Mouse (Mus musculus) neural tube, embryonic 15.5 days (tissue): ENCODE measurements around the gene Tes3-ps. TPM values are rescaled to one million over a fixed set of nuclear protein-coding genes. Genes with fewer than 3 reads are reported as not detected.

Source experiments
- ATAC-seq: fragments of 200-750 bp; cut with Nextera tagmentation; 2 replicates; pipeline ENCODE4 v1.8.0; 2017; ENCODE audit warnings: mild to moderate bottlenecking, moderate TSS enrichment, moderate library complexity; ENCODE audit not compliant: low FRiP score
- H3K27ac ChIP-seq: fragments of 300-500 bp; sonication (generic); replicated peaks from 2 replicates; pipeline ENCODE4 v1.5.1; 2015; ENCODE audit warnings: mild to moderate bottlenecking, inconsistent platforms
- H3K27me3 ChIP-seq: fragments of 300-500 bp; sonication (generic); replicated peaks from 2 replicates; pipeline ENCODE4 v1.6.1; 2015; ENCODE audit warnings: inconsistent platforms
- H3K36me3 ChIP-seq: fragments of 300-500 bp; sonication (generic); 2 replicates; pipeline ENCODE4 v1.6.1; 2015; ENCODE audit warnings: inconsistent platforms
- H3K4me1 ChIP-seq: fragments of 300-500 bp; sonication (generic); 2 replicates; pipeline ENCODE4 v1.6.1; 2015; ENCODE audit warnings: inconsistent platforms
- H3K4me2 ChIP-seq: fragments of 300-500 bp; sonication (generic); 2 replicates; pipeline ENCODE4 v1.6.1; 2015; ENCODE audit warnings: inconsistent platforms, mild to moderate bottlenecking, moderate library complexity
- H3K4me3 ChIP-seq: fragments of 300-500 bp; sonication (generic); replicated peaks from 2 replicates; pipeline ENCODE4 v1.5.1; 2015; ENCODE audit warnings: mild to moderate bottlenecking, inconsistent platforms
- H3K9ac ChIP-seq: fragments of 300-500 bp; sonication (generic); replicated peaks from 2 replicates; pipeline ENCODE4 v1.6.1; 2015; ENCODE audit warnings: mild to moderate bottlenecking, inconsistent platforms
- H3K9me3 ChIP-seq: fragments of 300-500 bp; sonication (generic); replicated peaks from 2 replicates; pipeline ENCODE4 v1.6.1; 2016; ENCODE audit warnings: inconsistent platforms
- WGBS: fragments of 180-500 bp; shearing (Covaris S2); methylation state at CpG from one replicate; pipeline ENCODE4 v1.1.7; 2015; ENCODE audit warnings: mixed read lengths; 5-methylcytosine and 5-hydroxymethylcytosine counted together
- polyA plus RNA-seq: library from polyadenylated mRNA; unstranded; fragments of >200 nt; fragmentation: Nextera tagmentation; extraction: Ambion mirVana; gene quantifications from 2 replicates; pipeline ENCODE4 v1.2.1, GENCODE M21; 2015

Tes3-ps gene
- polyA plus RNA-seq, 1 experiment from 2014 or later = 0.58 TPM

- Histone ChIP-seq H3K4me3 (no peak overlapping the region), H3K27me3 (no peaks in the 10 kb centered on the region), H3K4me1 (no peaks in the 10 kb centered on the region), H3K4me2 (no peak overlapping the region), H3K27ac (no peak overlapping the region), H3K36me3 (peaks cover 6% of the 10 kb centered on the region; the same call in 1 of the 2 replicates), H3K9ac (no peak overlapping the region), H3K9me3 (no peaks in the 10 kb centered on the region)
- 86% methylated on average over 4 of the region's 4 CpGs for WGBS
- no peak for ATAC-seq
Observed at GRCm38 (mm10) chr13:49470319-49470718, 22.8 kb upstream of the Tes3-ps start.

DNA sequence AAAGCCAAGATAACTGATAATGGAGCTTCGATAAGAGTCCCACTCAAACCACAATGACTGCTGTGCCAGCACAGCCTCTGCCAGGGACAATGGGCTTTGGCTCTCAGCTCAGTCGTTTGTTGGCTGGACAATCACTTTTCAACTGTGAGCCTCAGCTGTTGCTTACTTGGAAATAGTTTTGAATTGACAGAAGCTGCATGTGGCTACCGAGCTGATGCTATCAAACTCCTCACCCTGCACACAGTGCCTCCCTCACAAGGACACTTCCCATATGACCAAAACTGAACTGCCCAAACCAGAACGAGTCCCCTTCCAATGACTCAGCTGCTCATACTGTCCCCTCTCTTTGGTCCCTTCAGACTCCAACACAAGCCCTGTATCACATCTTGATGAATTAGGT, 22.3 kb upstream of the Tes3-ps start:
- Histone ChIP-seq H3K4me2 (no peak overlapping the region), H3K4me3 (no peak overlapping the region), H3K36me3 (peaks cover under 1% of the 10 kb centered on the region; the same call in 1 of the 2 replicates), H3K4me1 (no peaks in the 10 kb centered on the region), H3K27me3 (no peaks in the 10 kb centered on the region), H3K27ac (no peak overlapping the region), H3K9ac (no peak overlapping the region), H3K9me3 (no peaks in the 10 kb centered on the region)
- WGBS = 74% methylated on average over 4 of the region's 4 CpGs
- ATAC-seq = no peak

- WGBS = 57% methylated on average over 4 of the region's 4 CpGs
- ATAC-seq = no peak
- Histone ChIP-seq H3K4me1 (no peaks in the 10 kb centered on the region), H3K4me3 (no peak overlapping the region), H3K9me3 (no peaks in the 10 kb centered on the region), H3K9ac (no peak overlapping the region), H3K27me3 (no peaks in the 10 kb centered on the region), H3K27ac (no peak overlapping the region), H3K36me3 (no peaks in the 10 kb centered on the region; the same call in 1 of the 2 replicates), H3K4me2 (no peak overlapping the region)
Observed at GRCm38 (mm10) chr13:49471981-49472675, 21.0 kb upstream of the Tes3-ps start.

GRCm38 (mm10) chr13:49472676-49473005, 20.5 kb upstream of the Tes3-ps start:
- no peaks in the 10 kb centered on the region; the same call in 1 of the 2 replicates for H3K36me3 ChIP-seq
- H3K9ac ChIP-seq = no peak overlapping the region
- H3K4me2 ChIP-seq = no peak overlapping the region
- H3K27ac ChIP-seq = no peak overlapping the region
- no peaks in the 10 kb centered on the region for H3K27me3 ChIP-seq
- H3K4me3 ChIP-seq = no peak overlapping the region
- ATAC-seq = no peak
- H3K4me1 ChIP-seq = no peaks in the 10 kb centered on the region
- no peaks in the 10 kb centered on the region for H3K9me3 ChIP-seq
- 94% methylated on average over 6 of the region's 6 CpGs for WGBS

DNA sequence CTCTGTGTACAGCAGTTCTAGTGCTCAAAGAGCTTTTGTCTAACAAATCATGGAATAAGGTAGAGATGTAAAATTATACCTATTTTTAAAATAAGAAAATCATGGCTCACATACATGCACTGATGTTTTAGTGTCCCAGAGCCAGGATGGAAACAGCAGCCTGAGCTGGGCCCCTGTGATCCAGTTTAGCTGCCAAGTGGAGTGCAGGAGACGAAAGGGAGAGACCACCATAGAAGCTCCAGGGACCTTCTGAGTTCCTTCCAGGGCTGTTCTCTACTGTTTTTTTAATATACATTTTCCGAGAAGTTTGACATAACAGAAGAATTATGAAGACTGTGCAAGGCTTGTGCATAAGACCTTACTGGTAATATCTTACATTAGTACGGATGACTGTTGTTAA, 15.2 kb upstream of the Tes3-ps start:
- no peaks in the 10 kb centered on the region for H3K27me3 ChIP-seq
- H3K4me2 ChIP-seq = no peak overlapping the region
- no peak overlapping the region for H3K4me3 ChIP-seq
- H3K27ac ChIP-seq = no peak overlapping the region
- 84% methylated on average over 3 of the region's 3 CpGs for WGBS
- no peaks in the 10 kb centered on the region for H3K9me3 ChIP-seq
- peaks cover 4% of the 10 kb centered on the region; the same call in 1 of the 2 replicates for H3K4me1 ChIP-seq
- no peaks in the 10 kb centered on the region for H3K36me3 ChIP-seq
- H3K9ac ChIP-seq = no peak overlapping the region
- ATAC-seq = no peak

- Histone ChIP-seq H3K4me1 (peaks cover 4% of the 10 kb centered on the region; the same call in 1 of the 2 replicates), H3K36me3 (no peaks in the 10 kb centered on the region), H3K27me3 (no peaks in the 10 kb centered on the region), H3K4me2 (no peak overlapping the region), H3K27ac (no peak overlapping the region), H3K9me3 (no peaks in the 10 kb centered on the region), H3K9ac (no peak overlapping the region), H3K4me3 (no peak overlapping the region)
- 93% methylated on average over 6 of the region's 6 CpGs for WGBS
- no peak for ATAC-seq
Observed at GRCm38 (mm10) chr13:49478851-49479374, 14.2 kb upstream of the Tes3-ps start.

GRCm38 (mm10) chr13:49479399-49479798, 13.7 kb upstream of the Tes3-ps start:
- no peak overlapping the region for H3K9ac ChIP-seq
- 77% methylated on average over 4 of the region's 4 CpGs for WGBS
- H3K27ac ChIP-seq = no peak overlapping the region
- no peak overlapping the region for H3K4me3 ChIP-seq
- H3K36me3 ChIP-seq = no peaks in the 10 kb centered on the region
- no peaks in the 10 kb centered on the region for H3K27me3 ChIP-seq
- no peak overlapping the region for H3K4me2 ChIP-seq
- peaks cover 4% of the 10 kb centered on the region; the same call in 1 of the 2 replicates for H3K4me1 ChIP-seq
- H3K9me3 ChIP-seq = no peaks in the 10 kb centered on the region
- no peak for ATAC-seq

DNA sequence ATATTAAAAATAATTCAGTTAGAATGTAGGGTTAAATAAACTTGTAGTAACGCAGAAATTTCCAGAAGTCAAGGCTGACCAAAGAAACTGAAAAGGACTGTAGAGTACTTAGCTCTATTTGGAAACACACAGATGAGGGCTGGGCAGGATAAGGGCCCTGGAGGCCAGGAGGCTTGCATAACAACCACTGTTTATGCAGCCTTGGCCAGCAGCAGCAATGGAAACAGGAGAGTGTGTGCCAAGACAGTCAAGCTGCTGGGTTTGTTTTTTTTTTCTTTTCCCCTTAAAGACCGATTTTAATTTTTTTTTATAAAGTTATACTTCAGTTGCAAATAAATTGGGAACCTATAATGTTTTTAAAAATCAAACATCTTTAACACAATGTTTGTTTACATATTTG, 13.1 kb upstream of the Tes3-ps start:
- H3K36me3 ChIP-seq = no peaks in the 10 kb centered on the region
- H3K27ac ChIP-seq = no peak overlapping the region
- no peak overlapping the region for H3K9ac ChIP-seq
- H3K9me3 ChIP-seq = no peaks in the 10 kb centered on the region
- ATAC-seq = no peak; the same call in 1 of the 2 replicates
- WGBS = 71% methylated on average over 2 of the region's 2 CpGs
- no peak overlapping the region for H3K4me3 ChIP-seq
- H3K4me1 ChIP-seq = peaks cover 4% of the 10 kb centered on the region; the same call in 1 of the 2 replicates
- no peaks in the 10 kb centered on the region for H3K27me3 ChIP-seq
- no peak overlapping the region for H3K4me2 ChIP-seq

DNA sequence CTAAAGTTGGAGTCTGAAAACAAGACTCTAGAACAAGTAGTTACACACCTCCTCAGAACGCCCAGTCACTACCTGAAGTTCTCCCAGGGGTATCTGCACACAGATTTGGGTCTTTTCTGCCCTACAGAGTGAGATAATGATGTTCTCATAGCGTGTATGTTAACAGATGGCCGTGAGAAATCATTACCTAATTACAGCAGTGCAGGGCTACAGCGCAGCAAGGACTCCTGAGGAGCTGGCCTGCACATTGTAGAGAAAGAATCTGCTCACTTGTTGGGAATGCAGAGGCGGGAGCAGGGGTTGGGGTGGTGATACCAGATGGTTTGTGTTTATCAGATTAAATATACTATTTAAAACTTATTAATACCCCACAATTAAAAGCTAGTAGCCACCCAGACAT, 12.6 kb upstream of the Tes3-ps start:
- Histone ChIP-seq H3K9me3 (no peaks in the 10 kb centered on the region), H3K4me2 (no peak overlapping the region), H3K9ac (no peak overlapping the region), H3K4me3 (no peak overlapping the region), H3K27me3 (no peaks in the 10 kb centered on the region), H3K4me1 (peaks cover 4% of the 10 kb centered on the region; the same call in 1 of the 2 replicates), H3K27ac (peak overlapping the region; percentile 61), H3K36me3 (no peaks in the 10 kb centered on the region)
- ATAC-seq = no peak; the same call in 1 of the 2 replicates
- WGBS = 55% methylated on average over 5 of the region's 5 CpGs

GRCm38 (mm10) chr13:49485388-49485787, 7.7 kb upstream of the Tes3-ps start:
- no peak for ATAC-seq
- Histone ChIP-seq H3K9ac (no peak overlapping the region), H3K27ac (no peak overlapping the region), H3K4me2 (no peak overlapping the region), H3K9me3 (no peaks in the 10 kb centered on the region), H3K27me3 (no peaks in the 10 kb centered on the region), H3K4me1 (peaks cover 4% of the 10 kb centered on the region; the same call in 1 of the 2 replicates), H3K36me3 (no peaks in the 10 kb centered on the region), H3K4me3 (no peak overlapping the region)
- 75% methylated on average over 5 of the region's 5 CpGs for WGBS

GRCm38 (mm10) chr13:49504510-49504909, 11.4 kb downstream of the Tes3-ps start, which contains the start of gene Ecm2:
TSS of gene Ecm2 (plus strand) at chr13:49504810.
- no peak within 1 kb of the TSS for H3K4me3 ChIP-seq
- H3K27ac ChIP-seq = no peak within 1 kb of the TSS
- H3K27me3 ChIP-seq = no peaks in the 10 kb centered on the region
- no peak for ATAC-seq
- no peaks in the 10 kb centered on the region for H3K4me1 ChIP-seq
- no peak within 1 kb of the TSS for H3K4me2 ChIP-seq
- no peaks in the 10 kb centered on the region for H3K36me3 ChIP-seq
- 59% methylated on average over 4 of the region's 4 CpGs for WGBS
- no peaks in the 10 kb centered on the region for H3K9me3 ChIP-seq
- H3K9ac ChIP-seq = no peak within 1 kb of the TSS

GRCm38 (mm10) chr13:49505776-49506175, 12.7 kb downstream of the Tes3-ps start:
- Histone ChIP-seq H3K36me3 (no peaks in the 10 kb centered on the region), H3K27ac (no peak overlapping the region), H3K9ac (no peak overlapping the region), H3K4me1 (no peaks in the 10 kb centered on the region), H3K4me2 (no peak overlapping the region), H3K27me3 (no peaks in the 10 kb centered on the region), H3K9me3 (no peaks in the 10 kb centered on the region), H3K4me3 (no peak overlapping the region)
- no peak for ATAC-seq
- WGBS = 90% methylated on average over 4 of the region's 4 CpGs
